In the genomic region with DNA sequence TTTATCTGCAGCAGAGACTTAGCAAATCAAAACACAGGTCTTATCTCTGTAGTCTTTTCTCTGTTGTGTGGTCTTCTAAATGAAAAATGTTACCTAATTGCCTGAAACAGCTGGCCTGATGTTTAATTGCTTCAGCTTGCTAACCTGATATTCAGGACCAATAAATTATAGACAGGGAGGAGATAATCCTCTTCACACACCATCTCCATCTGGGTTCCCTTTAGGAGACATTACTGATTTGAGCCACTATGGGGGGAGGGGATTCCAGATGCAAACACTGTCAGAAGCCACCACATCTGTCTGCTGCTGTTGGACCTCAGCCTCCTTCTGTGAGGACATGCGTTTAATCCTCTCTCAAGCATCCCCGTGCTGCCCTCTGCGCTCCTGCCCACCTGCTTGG, we compare ENCODE assay signal across 13 mouse cellular contexts.
DNase-seq lines count a peak whose midpoint lies in the region; ATAC-seq lines count a peak whose summit lies in the region.
"Had no signal": no experiment of that assay in that cellular context is flagged by ENCODE, and none has a peak within 500 bp of the region (broad histone marks: within the 10 kb centered on the region; RNA-seq: fewer than 3 reads in every experiment).

No protein-coding gene starts in this region.

- WGBS in forebrain, embryonic 16.5 days, result 83% methylated on average over 3 of the region's 3 CpGs
- 84% methylated on average over 3 of the region's 3 CpGs for WGBS in forebrain, embryonic 10.5 days
- 85% methylated on average over 3 of the region's 3 CpGs for WGBS in intestine, embryonic 16.5 days
- 72% methylated on average over 3 of the region's 3 CpGs for WGBS in intestine, embryonic 15.5 days
- 79% methylated on average over 3 of the region's 3 CpGs for WGBS in neural tube, embryonic 13.5 days
- WGBS in neural tube, embryonic 15.5 days, result 63% methylated on average over 3 of the region's 3 CpGs

- DNase-seq in forebrain, embryonic 10.5 days (ENCODE audit: extremely low spot score, low spot score), result no peak
- no peak for DNase-seq in thymus, adult 18-20 months
- no peak for DNase-seq in frontal cortex, postnatal 25 days (ENCODE audit: low spot score in 2 of 2)
- DNase-seq: cerebellum, adult 9-10 months; liver, postnatal 0 days; thymus, postnatal 25 days had no signal

- H3K27ac ChIP-seq in forebrain, embryonic 16.5 days (ENCODE audit: low read length), result peak overlapping the region; percentile 4; the same call in 1 of the 2 replicates
- no peak overlapping the region for H3K27ac ChIP-seq in forebrain, embryonic 10.5 days
- H3K27ac ChIP-seq in intestine, embryonic 16.5 days (ENCODE audit: low read length), result peak overlapping the region; percentile 35; the same call in 1 of the 2 replicates
- no peak overlapping the region for H3K27ac ChIP-seq in intestine, embryonic 15.5 days
- H3K27ac ChIP-seq in neural tube, embryonic 13.5 days (replicated peaks), result peak overlapping the region; percentile 43; the same call in 1 of the 2 replicates
- H3K27ac ChIP-seq in neural tube, embryonic 15.5 days (replicated peaks), result no peak overlapping the region
- H3K27ac ChIP-seq: neural tube, embryonic 12.5 days had no signal

- H3K27me3 ChIP-seq in forebrain, embryonic 16.5 days (replicated peaks; ENCODE audit: control insufficient read depth, insufficient read depth, low read length), result no peaks in the 10 kb centered on the region; the same call in 1 of the 2 replicates
- peaks cover 80% of the 10 kb centered on the region for H3K27me3 ChIP-seq in forebrain, embryonic 10.5 days (ENCODE audit: poor library complexity, severe bottlenecking)
- no peaks in the 10 kb centered on the region for H3K27me3 ChIP-seq in intestine, embryonic 16.5 days (replicated peaks; ENCODE audit: control insufficient read depth, insufficient read depth, low read length)
- no peaks in the 10 kb centered on the region for H3K27me3 ChIP-seq in intestine, embryonic 15.5 days (replicated peaks)
- H3K27me3 ChIP-seq in neural tube, embryonic 13.5 days, result peaks cover 21% of the 10 kb centered on the region
- peaks cover 14% of the 10 kb centered on the region; the same call in 1 of the 2 replicates for H3K27me3 ChIP-seq in neural tube, embryonic 15.5 days (replicated peaks)
- H3K27me3 ChIP-seq: CH12.LX had no signal

- no peak; the same call in 1 of the 2 replicates for ATAC-seq in forebrain, embryonic 16.5 days
- ATAC-seq in intestine, embryonic 16.5 days, result no peak
- ATAC-seq in intestine, embryonic 15.5 days, result no peak
- ATAC-seq in neural tube, embryonic 13.5 days (ENCODE audit: low read depth), result 0 out of 2 replicates have a peak, but pooled peaks have one; percentile 15
- ATAC-seq in neural tube, embryonic 15.5 days (ENCODE audit: low FRiP score), result no peak
- ATAC-seq: liver, postnatal 0 days had no signal

- H3K36me3 ChIP-seq in forebrain, embryonic 16.5 days (ENCODE audit: control insufficient read depth, insufficient read depth), result no peaks in the 10 kb centered on the region
- H3K36me3 ChIP-seq in forebrain, embryonic 10.5 days (replicated peaks), result no peaks in the 10 kb centered on the region
- no peaks in the 10 kb centered on the region for H3K36me3 ChIP-seq in intestine, embryonic 16.5 days (ENCODE audit: control insufficient read depth, insufficient read depth, low read length)
- no peaks in the 10 kb centered on the region for H3K36me3 ChIP-seq in intestine, embryonic 15.5 days
- H3K36me3 ChIP-seq in neural tube, embryonic 13.5 days, result no peaks in the 10 kb centered on the region
- no peaks in the 10 kb centered on the region for H3K36me3 ChIP-seq in neural tube, embryonic 15.5 days
- H3K36me3 ChIP-seq: neural tube, embryonic 12.5 days had no signal

- no peak overlapping the region for H3K4me3 ChIP-seq in forebrain, embryonic 16.5 days (replicated peaks; ENCODE audit: low read length)
- no peak overlapping the region for H3K4me3 ChIP-seq in forebrain, embryonic 10.5 days
- no peak overlapping the region for H3K4me3 ChIP-seq in intestine, embryonic 16.5 days (ENCODE audit: low read length)
- H3K4me3 ChIP-seq in intestine, embryonic 15.5 days (replicated peaks), result no peak overlapping the region
- H3K4me3 ChIP-seq in neural tube, embryonic 13.5 days, result no peak overlapping the region
- no peak overlapping the region for H3K4me3 ChIP-seq in neural tube, embryonic 15.5 days (replicated peaks)
- H3K4me3 ChIP-seq: neural tube, embryonic 12.5 days had no signal

- no peaks in the 10 kb centered on the region for H3K9me3 ChIP-seq in forebrain, embryonic 16.5 days (ENCODE audit: control insufficient read depth, low read length)
- no peaks in the 10 kb centered on the region for H3K9me3 ChIP-seq in forebrain, embryonic 10.5 days
- no peaks in the 10 kb centered on the region for H3K9me3 ChIP-seq in intestine, embryonic 16.5 days (ENCODE audit: control insufficient read depth, low read length)
- H3K9me3 ChIP-seq in intestine, embryonic 15.5 days, result no peaks in the 10 kb centered on the region
- no peaks in the 10 kb centered on the region for H3K9me3 ChIP-seq in neural tube, embryonic 13.5 days
- H3K9me3 ChIP-seq in neural tube, embryonic 15.5 days (replicated peaks), result no peaks in the 10 kb centered on the region
- H3K9me3 ChIP-seq: neural tube, embryonic 12.5 days had no signal

- no peak overlapping the region for H3K4me2 ChIP-seq in forebrain, embryonic 16.5 days (ENCODE audit: low read length)
- no peak overlapping the region for H3K4me2 ChIP-seq in intestine, embryonic 16.5 days (ENCODE audit: low read depth, low read length)
- H3K4me2 ChIP-seq in intestine, embryonic 15.5 days (replicated peaks), result no peak overlapping the region
- no peak overlapping the region for H3K4me2 ChIP-seq in neural tube, embryonic 13.5 days
- H3K4me2 ChIP-seq in neural tube, embryonic 15.5 days, result no peak overlapping the region
- H3K4me2 ChIP-seq: neural tube, embryonic 12.5 days had no signal

- peaks cover 13% of the 10 kb centered on the region for H3K4me1 ChIP-seq in forebrain, embryonic 16.5 days (replicated peaks; ENCODE audit: control insufficient read depth, insufficient read depth, low read length)
- H3K4me1 ChIP-seq in forebrain, embryonic 10.5 days, result peaks cover 25% of the 10 kb centered on the region
- peaks cover 14% of the 10 kb centered on the region for H3K4me1 ChIP-seq in intestine, embryonic 16.5 days (ENCODE audit: control insufficient read depth, insufficient read depth, low read length)
- peaks cover 18% of the 10 kb centered on the region for H3K4me1 ChIP-seq in intestine, embryonic 15.5 days (replicated peaks)
- peaks cover 27% of the 10 kb centered on the region for H3K4me1 ChIP-seq in neural tube, embryonic 13.5 days (replicated peaks)
- peaks cover 24% of the 10 kb centered on the region for H3K4me1 ChIP-seq in neural tube, embryonic 15.5 days

- no peak overlapping the region for H3K9ac ChIP-seq in forebrain, embryonic 16.5 days (replicated peaks; ENCODE audit: low read depth, low read length)
- no peak overlapping the region for H3K9ac ChIP-seq in intestine, embryonic 16.5 days (ENCODE audit: low read depth, low read length)
- H3K9ac ChIP-seq in intestine, embryonic 15.5 days, result no peak overlapping the region
- no peak overlapping the region for H3K9ac ChIP-seq in neural tube, embryonic 13.5 days
- no peak overlapping the region for H3K9ac ChIP-seq in neural tube, embryonic 15.5 days (replicated peaks)
- H3K9ac ChIP-seq: liver, postnatal 0 days; neural tube, embryonic 12.5 days had no signal

Comparison
In these comparisons a context has a peak if more than half of its experiments do, and no peak if none do; other contexts are left out.
1. H3K27ac ChIP-seq: peak in forebrain, embryonic 16.5 days (single experiment), intestine, embryonic 16.5 days (single experiment) and neural tube, embryonic 13.5 days (single experiment); none in forebrain, embryonic 10.5 days (single experiment), intestine, embryonic 15.5 days (single experiment) and neural tube, embryonic 15.5 days (single experiment).